Mouse (Mus musculus) colon, adult 2 months (tissue): Measurements from ENCODE around the gene Thoc3. TPM values are rescaled to one million over a fixed set of nuclear protein-coding genes. Genes with fewer than 3 reads are reported as not detected.

ENCODE experiments used
- polyA plus RNA-seq: library from polyadenylated mRNA; depleted of rRNA; stranded (reverse); fragments of >200 nt; gene quantifications from 2 replicates; pipeline ENCODE4 v1.2.3, GENCODE M21; 2012; rRNA removed

The Thoc3 gene
- polyA plus RNA-seq, result 30.3 and 38.6 TPM in 2 replicates

GRCm38 (mm10) chr13:54468098-54469011 is at the start of gene Thoc3:
Thoc3 (minus strand) TSS chr13:54468849.

GRCm38 (mm10) chr13:54503604-54504521 is 35.2 kb upstream of the Thoc3 start, which contains the start of gene Simc1:
Simc1 (plus strand) TSS chr13:54503779.

Other genes starting within 250 kb of the Thoc3 start
- 7.5 and 9.3 TPM in 2 replicates for gene Cplx2, start 97.5 kb downstream of the Thoc3 start, polyA plus RNA-seq
- 2.8 and 4.6 TPM in 2 replicates for gene Simc1, start 34.9 kb upstream of the Thoc3 start, polyA plus RNA-seq
- 143 and 174 TPM in 2 replicates for gene 4833439L19Rik, start 96.6 kb upstream of the Thoc3 start, polyA plus RNA-seq
- gene Arl10, start 106.2 kb upstream of the Thoc3 start, polyA plus RNA-seq, result 29.1 and 31.1 TPM in 2 replicates
- gene Nop16, start 121.2 kb upstream of the Thoc3 start, polyA plus RNA-seq, result 6.7 and 9.2 TPM in 2 replicates
- gene Higd2a, start 121.4 kb upstream of the Thoc3 start, polyA plus RNA-seq, result 270 and 271 TPM in 2 replicates
- gene Cltb, start 142.5 kb upstream of the Thoc3 start, polyA plus RNA-seq, result 124 and 148 TPM in 2 replicates
- 18.1 and 20.7 TPM in 2 replicates for gene Faf2, start 152.9 kb upstream of the Thoc3 start, polyA plus RNA-seq
- gene Rnf44, start 225.1 kb upstream of the Thoc3 start, polyA plus RNA-seq, result 362 and 376 TPM in 2 replicates
- 295 and 365 TPM in 2 replicates for gene Cdhr2, start 232.6 kb upstream of the Thoc3 start, polyA plus RNA-seq